Mouse (Mus musculus) CD4-positive, CD25-positive, alpha-beta regulatory T cell, adult 2 months (primary cell): ENCODE measurements around the gene Dusp8.
"Not testable (repeated sequence)": the region's sequence is repeated elsewhere in the genome, so short reads cannot be mapped to it uniquely, and the experiment has no call there.

Experiments
- DNase-seq: peaks from one replicate; pipeline ENCODE4 v3.0.0-alpha.2; 2012; ENCODE audit warnings: low read depth, low spot score

Dusp8 gene

GRCm38 (mm10) chr7:142095183-142095931 lies at the start of gene Dusp8:
Gene Dusp8 (minus strand): TSS chr7:142095843.
- DNase-seq, result peak; percentile 91

GRCm38 (mm10) chr7:142144507-142144906 lies 48.9 kb upstream of the Dusp8 start, which contains the start of gene Gm45337:
Gene Gm45337 (minus strand): TSS chr7:142144607.
- no peak for DNase-seq

- DNase-seq, result not testable (repeated sequence)
Observed at GRCm38 (mm10) chr7:142143506-142144010, 47.9 kb upstream of the Dusp8 start.

- DNase-seq, result no peak
Observed at GRCm38 (mm10) chr7:142140696-142141095, 45.1 kb upstream of the Dusp8 start.

- DNase-seq, result not testable (repeated sequence)
Observed at GRCm38 (mm10) chr7:142135934-142136333, 40.3 kb upstream of the Dusp8 start, which contains the start of gene Gm39115. Gene Gm39115 (minus strand): TSS chr7:142136034.

GRCm38 (mm10) chr7:142134206-142134995 lies 38.8 kb upstream of the Dusp8 start:
- no peak for DNase-seq

GRCm38 (mm10) chr7:142128843-142129242 lies 33.2 kb upstream of the Dusp8 start:
- DNase-seq, result no peak

GRCm38 (mm10) chr7:142120629-142121028 lies 25.0 kb upstream of the Dusp8 start, which contains the start of gene Gm45618:
Gene Gm45618 (minus strand): TSS chr7:142120729.
- DNase-seq, result not testable (repeated sequence)

- peak; percentile 19 for DNase-seq
Observed at GRCm38 (mm10) chr7:142119632-142120031, 24.0 kb upstream of the Dusp8 start.

GRCm38 (mm10) chr7:142104747-142105146 lies 9.1 kb upstream of the Dusp8 start:
- no peak for DNase-seq

GRCm38 (mm10) chr7:142097776-142098175 lies 2.1 kb upstream of the Dusp8 start:
- DNase-seq, result peak; percentile 86

GRCm38 (mm10) chr7:142096701-142097100 lies 1.1 kb upstream of the Dusp8 start:
- DNase-seq, result no peak

GRCm38 (mm10) chr7:142094301-142095143 lies 1.1 kb downstream of the Dusp8 start:
- DNase-seq, result peak; percentile 44

- no peak for DNase-seq
Observed at GRCm38 (mm10) chr7:142093696-142094240, 1.9 kb downstream of the Dusp8 start.

GRCm38 (mm10) chr7:142092991-142093390 lies 2.7 kb downstream of the Dusp8 start:
- no peak for DNase-seq

GRCm38 (mm10) chr7:142091848-142092247 lies 3.8 kb downstream of the Dusp8 start:
- no peak for DNase-seq

GRCm38 (mm10) chr7:142089648-142090447 lies 5.8 kb downstream of the Dusp8 start:
- DNase-seq, result no peak

GRCm38 (mm10) chr7:142088886-142089285 lies 6.8 kb downstream of the Dusp8 start:
- no peak for DNase-seq

- DNase-seq, result no peak
Observed at GRCm38 (mm10) chr7:142087069-142087652, 8.5 kb downstream of the Dusp8 start.
